Mouse (Mus musculus) stomach, embryonic 16.5 days (tissue): Measurements from ENCODE around the gene Bcor. TPM values are rescaled to one million over a fixed set of nuclear protein-coding genes. Genes with fewer than 3 reads are reported as not detected.
A peak's percentile ranks its signal among the peaks of the same experiment; 100 is the strongest.

Experiments used
- ATAC-seq: fragments of 200-750 bp; cut with Nextera tagmentation; 2 replicates; pipeline ENCODE4 v1.8.0; 2017; ENCODE audit warnings: moderate number of reproducible peaks, moderate TSS enrichment; ENCODE audit not compliant: insufficient read depth, low FRiP score
- H3K27ac ChIP-seq: fragments of 300-500 bp; sonication (generic); 2 replicates; pipeline ENCODE4 v1.5.1; 2014; ENCODE audit warnings: low read length
- H3K27me3 ChIP-seq: fragments of 300-500 bp; sonication (generic); 2 replicates; pipeline ENCODE4 v1.6.1; 2014; ENCODE audit warnings: low read length, control low read depth, mixed read lengths; ENCODE audit not compliant: control insufficient read depth, insufficient read depth
- H3K36me3 ChIP-seq: fragments of 300-500 bp; sonication (generic); 2 replicates; pipeline ENCODE4 v1.6.1; 2014; ENCODE audit warnings: low read length; ENCODE audit not compliant: control insufficient read depth, insufficient read depth
- H3K4me1 ChIP-seq: fragments of 300-500 bp; sonication (generic); 2 replicates; pipeline ENCODE4 v1.6.1; 2014; ENCODE audit warnings: low read length, control low read depth, mixed read lengths; ENCODE audit not compliant: control insufficient read depth, insufficient read depth
- H3K4me2 ChIP-seq: fragments of 300-500 bp; sonication (generic); 2 replicates; pipeline ENCODE4 v1.6.1; 2014; ENCODE audit warnings: low read depth, low read length, mixed read lengths
- H3K4me3 ChIP-seq: fragments of 300-500 bp; sonication (generic); replicated peaks from 2 replicates; pipeline ENCODE4 v1.5.1; 2014; ENCODE audit warnings: mild to moderate bottlenecking, low read length
- H3K9ac ChIP-seq: fragments of 300-500 bp; sonication (generic); 2 replicates; pipeline ENCODE4 v1.6.1; 2014; ENCODE audit warnings: low read length
- H3K9me3 ChIP-seq: fragments of 300-500 bp; sonication (generic); replicated peaks from 2 replicates; pipeline ENCODE4 v1.6.1; 2016; ENCODE audit warnings: low read length, control low read depth; ENCODE audit not compliant: control insufficient read depth
- WGBS: fragments of 180-500 bp; shearing (Covaris S2); extraction: QIAGEN DNeasy Blood & Tissue Kit; methylation state at CpG from one replicate; pipeline ENCODE4 v1.1.7; 2014; 5-methylcytosine and 5-hydroxymethylcytosine counted together
- polyA plus RNA-seq: library from polyadenylated mRNA; unstranded; fragments of >200 nt; fragmentation: Nextera tagmentation; extraction: Ambion mirVana; gene quantifications from 2 replicates; pipeline ENCODE4 v1.2.1, GENCODE M21; 2015

The Bcor gene
- polyA plus RNA-seq, 1 experiment from 2014 or later, result 13.9 TPM

DNA sequence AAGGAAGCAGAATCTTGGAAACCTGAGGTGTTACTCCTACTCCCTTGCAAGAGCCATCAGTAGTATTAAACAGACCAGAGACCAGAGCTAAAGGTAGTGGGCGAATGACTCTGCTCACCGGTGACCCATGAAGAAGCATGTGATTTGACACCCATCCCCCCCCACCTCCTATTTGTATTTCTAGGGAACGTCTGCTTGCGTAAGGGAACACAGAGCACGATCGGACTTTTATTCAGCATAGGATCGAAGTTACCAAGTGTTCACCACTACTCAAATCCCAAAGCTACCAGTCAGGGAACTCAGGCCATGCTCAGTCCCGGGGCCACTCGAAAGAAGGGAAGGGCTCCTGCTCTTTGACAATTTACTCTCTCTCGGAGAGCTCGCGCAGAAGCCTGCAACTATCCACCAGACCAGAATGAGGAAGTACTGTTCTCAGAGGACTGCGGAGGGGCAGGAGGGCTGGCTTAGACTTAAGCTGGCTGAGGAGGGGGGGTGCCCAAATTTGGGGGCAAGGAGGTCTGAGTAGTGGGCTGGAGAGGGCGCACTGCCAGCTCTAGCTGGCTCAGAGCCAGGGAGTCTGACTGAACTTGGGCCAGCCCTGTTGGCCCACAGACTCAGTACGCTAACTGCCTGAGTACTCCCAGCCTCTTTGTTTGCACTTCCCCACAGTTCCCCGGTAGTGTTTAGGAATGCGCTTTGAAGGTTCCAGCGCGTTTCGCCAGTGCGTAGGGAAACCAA lies 37.4 kb downstream of the Bcor start:
- peak overlapping the region; percentile 38; the same call in 1 of the 2 replicates for H3K9ac ChIP-seq
- peak overlapping the region; percentile 19 for H3K4me3 ChIP-seq
- H3K27ac ChIP-seq, result peak overlapping the region; percentile 84
- peak; percentile 82 for ATAC-seq
- H3K36me3 ChIP-seq, result no peaks in the 10 kb centered on the region
- peaks cover 10% of the 10 kb centered on the region for H3K4me1 ChIP-seq
- peak overlapping the region; percentile 47 for H3K4me2 ChIP-seq
- H3K9me3 ChIP-seq, result no peaks in the 10 kb centered on the region
- WGBS, result 8% methylated on average over 21 of the region's 21 CpGs
- peaks cover 14% of the 10 kb centered on the region for H3K27me3 ChIP-seq

GRCm38 (mm10) chrX:12119476-12119875 lies 40.7 kb downstream of the Bcor start:
- H3K4me2 ChIP-seq, result no peak overlapping the region
- ATAC-seq, result no peak
- no peaks in the 10 kb centered on the region for H3K36me3 ChIP-seq
- no peak overlapping the region for H3K9ac ChIP-seq
- no peaks in the 10 kb centered on the region for H3K9me3 ChIP-seq
- peaks cover 2% of the 10 kb centered on the region; the same call in 1 of the 2 replicates for H3K27me3 ChIP-seq
- H3K4me1 ChIP-seq, result peaks cover 8% of the 10 kb centered on the region
- 29% methylated on average over 1 of the region's 1 CpGs for WGBS
- no peak overlapping the region for H3K27ac ChIP-seq
- no peak overlapping the region for H3K4me3 ChIP-seq

DNA sequence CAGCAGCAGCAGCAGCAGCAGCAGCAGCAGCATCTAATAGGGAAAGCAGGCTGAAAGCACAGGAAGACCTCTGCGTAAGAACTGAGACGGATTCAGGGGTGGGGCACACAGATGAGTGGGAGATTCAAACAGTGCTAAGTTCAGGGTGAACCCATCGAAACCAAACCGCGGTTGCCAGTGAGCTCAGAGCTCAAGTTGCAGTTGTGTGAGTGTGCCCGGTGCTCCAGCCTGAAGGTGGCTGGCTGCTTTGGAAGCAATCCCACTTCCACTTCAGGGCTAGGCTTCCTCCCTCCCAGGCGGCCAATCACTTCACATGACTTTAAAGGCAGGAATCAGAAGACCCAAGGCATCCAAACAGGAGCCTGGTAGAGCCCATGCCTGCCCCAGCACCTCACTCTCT lies 44.0 kb downstream of the Bcor start:
- H3K9ac ChIP-seq, result no peak overlapping the region
- 34% methylated on average over 7 of the region's 7 CpGs for WGBS

GRCm38 (mm10) chrX:12112166-12112565 lies 48.0 kb downstream of the Bcor start:
- 79% methylated on average over 4 of the region's 4 CpGs for WGBS
- no peak overlapping the region for H3K4me2 ChIP-seq
- ATAC-seq, result no peak
- no peak overlapping the region for H3K27ac ChIP-seq
- H3K9ac ChIP-seq, result no peak overlapping the region
- no peaks in the 10 kb centered on the region for H3K36me3 ChIP-seq
- no peak overlapping the region for H3K4me3 ChIP-seq
- no peaks in the 10 kb centered on the region; the same call in none of the 2 replicates for H3K4me1 ChIP-seq
- no peaks in the 10 kb centered on the region for H3K9me3 ChIP-seq
- peaks cover 2% of the 10 kb centered on the region; the same call in 1 of the 2 replicates for H3K27me3 ChIP-seq

More for the DNA sequence above, 44.0 kb downstream of the Bcor start:
- H3K4me1 ChIP-seq, result no peaks in the 10 kb centered on the region; the same call in 1 of the 2 replicates
- H3K9me3 ChIP-seq, result no peaks in the 10 kb centered on the region
- no peaks in the 10 kb centered on the region for H3K36me3 ChIP-seq
- H3K27ac ChIP-seq, result no peak overlapping the region
- no peak for ATAC-seq
- H3K4me2 ChIP-seq, result no peak overlapping the region
- no peak overlapping the region for H3K4me3 ChIP-seq
- H3K27me3 ChIP-seq, result peaks cover 2% of the 10 kb centered on the region; the same call in 1 of the 2 replicates

- no peak for ATAC-seq
- 58% methylated on average over 6 of the region's 6 CpGs for WGBS
- Histone ChIP-seq H3K27me3 (no peaks in the 10 kb centered on the region; the same call in 1 of the 2 replicates), H3K4me1 (no peaks in the 10 kb centered on the region; the same call in none of the 2 replicates), H3K27ac (no peak overlapping the region), H3K4me2 (no peak overlapping the region), H3K4me3 (no peak overlapping the region), H3K9ac (no peak overlapping the region), H3K36me3 (no peaks in the 10 kb centered on the region), H3K9me3 (no peaks in the 10 kb centered on the region)
Measured at GRCm38 (mm10) chrX:12110518-12110917, 49.6 kb downstream of the Bcor start.

DNA sequence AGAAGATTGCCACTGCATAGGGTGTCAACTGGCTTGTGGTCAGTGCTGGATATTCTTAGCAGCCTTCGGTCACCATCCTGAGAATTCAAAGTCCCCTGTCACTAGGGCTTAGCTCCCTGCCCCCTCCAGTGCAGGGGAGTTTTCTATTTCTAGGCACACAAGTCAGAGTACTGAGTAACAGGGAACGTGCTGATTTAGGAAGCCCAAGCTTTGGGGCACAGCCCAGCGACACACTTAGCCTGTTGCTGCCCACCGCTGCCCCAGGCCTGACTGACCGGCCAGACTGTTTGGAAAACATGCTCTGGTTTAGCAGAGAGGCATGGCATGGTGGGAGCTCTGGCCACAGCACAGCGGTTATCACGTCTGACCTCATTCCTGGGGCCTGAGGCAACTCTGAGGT lies 54.8 kb downstream of the Bcor start:
- H3K9ac ChIP-seq, result no peak overlapping the region
- H3K9me3 ChIP-seq, result no peaks in the 10 kb centered on the region
- no peaks in the 10 kb centered on the region for H3K4me1 ChIP-seq
- WGBS, result 75% methylated on average over 7 of the region's 7 CpGs
- no peak overlapping the region for H3K27ac ChIP-seq
- no peak overlapping the region for H3K4me2 ChIP-seq
- ATAC-seq, result no peak
- H3K4me3 ChIP-seq, result no peak overlapping the region
- no peaks in the 10 kb centered on the region; the same call in 1 of the 2 replicates for H3K27me3 ChIP-seq
- H3K36me3 ChIP-seq, result no peaks in the 10 kb centered on the region

DNA sequence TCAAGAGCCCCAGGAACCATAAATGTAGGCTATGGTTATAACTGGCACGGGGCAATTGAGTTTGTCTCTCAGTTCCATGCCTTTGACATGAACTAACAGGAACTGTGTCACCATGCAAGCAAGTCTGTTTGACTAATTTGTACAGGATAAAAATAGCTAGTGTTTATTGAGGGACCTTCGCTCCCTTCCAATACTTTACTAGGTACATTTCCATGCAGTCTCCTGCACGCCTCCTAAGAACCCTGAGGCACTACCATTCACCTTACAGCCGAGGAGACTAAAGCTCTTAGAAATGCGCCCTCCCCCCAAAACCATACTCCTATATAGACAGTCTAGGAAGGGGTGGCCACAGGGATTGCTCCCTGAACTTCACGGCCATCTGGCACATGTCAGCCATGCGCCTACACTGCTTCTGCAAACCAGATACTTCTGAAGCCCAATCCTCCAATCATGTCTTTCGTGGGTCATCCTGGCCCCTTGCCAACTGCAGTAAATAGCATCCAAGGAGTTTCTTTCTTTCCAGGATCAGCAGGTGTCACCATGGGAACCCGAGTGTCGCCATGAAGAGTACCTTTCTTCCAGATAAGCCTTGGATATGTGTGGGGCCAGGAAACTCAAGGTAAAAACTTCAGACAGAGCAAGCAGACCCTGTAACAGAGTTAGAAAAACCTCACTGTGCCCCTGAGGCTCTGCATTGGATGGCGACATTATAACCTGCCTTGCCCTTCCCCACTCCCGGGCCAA lies 63.2 kb downstream of the Bcor start:
- WGBS, result 66% methylated on average over 12 of the region's 12 CpGs
- H3K36me3 ChIP-seq, result no peaks in the 10 kb centered on the region
- H3K4me3 ChIP-seq, result no peak overlapping the region
- ATAC-seq, result no peak
- no peaks in the 10 kb centered on the region for H3K9me3 ChIP-seq
- H3K27ac ChIP-seq, result no peak overlapping the region
- H3K4me2 ChIP-seq, result no peak overlapping the region
- H3K9ac ChIP-seq, result no peak overlapping the region
- peaks cover 4% of the 10 kb centered on the region for H3K27me3 ChIP-seq
- peaks cover 6% of the 10 kb centered on the region; the same call in 1 of the 2 replicates for H3K4me1 ChIP-seq

DNA sequence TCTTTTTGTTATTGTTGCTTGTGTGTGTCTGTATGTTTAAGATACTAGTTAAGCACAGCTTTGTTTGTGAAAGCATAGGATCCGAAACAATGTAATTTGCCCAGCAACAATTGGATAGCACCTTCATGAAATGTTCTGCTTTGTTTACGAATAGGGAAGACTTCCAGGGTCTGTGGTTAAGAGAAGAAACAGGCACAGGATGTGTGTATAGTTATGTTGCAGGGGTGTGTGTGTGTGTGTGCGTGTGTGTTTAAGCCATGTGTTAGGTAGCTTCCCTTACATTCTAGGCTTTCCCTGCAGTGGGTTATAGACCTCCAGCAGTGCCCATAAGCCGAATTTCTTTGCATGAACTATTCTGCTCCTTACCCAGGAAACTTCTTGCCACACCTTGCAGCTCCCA lies 66.8 kb downstream of the Bcor start:
- H3K4me2 ChIP-seq, result no peak overlapping the region
- no peaks in the 10 kb centered on the region for H3K36me3 ChIP-seq
- H3K27me3 ChIP-seq, result peaks cover 24% of the 10 kb centered on the region
- H3K4me1 ChIP-seq, result peaks cover 24% of the 10 kb centered on the region
- no peak overlapping the region for H3K4me3 ChIP-seq
- ATAC-seq, result no peak
- WGBS, result 80% methylated on average over 4 of the region's 4 CpGs
- H3K9me3 ChIP-seq, result no peaks in the 10 kb centered on the region
- H3K9ac ChIP-seq, result no peak overlapping the region
- H3K27ac ChIP-seq, result no peak overlapping the region

DNA sequence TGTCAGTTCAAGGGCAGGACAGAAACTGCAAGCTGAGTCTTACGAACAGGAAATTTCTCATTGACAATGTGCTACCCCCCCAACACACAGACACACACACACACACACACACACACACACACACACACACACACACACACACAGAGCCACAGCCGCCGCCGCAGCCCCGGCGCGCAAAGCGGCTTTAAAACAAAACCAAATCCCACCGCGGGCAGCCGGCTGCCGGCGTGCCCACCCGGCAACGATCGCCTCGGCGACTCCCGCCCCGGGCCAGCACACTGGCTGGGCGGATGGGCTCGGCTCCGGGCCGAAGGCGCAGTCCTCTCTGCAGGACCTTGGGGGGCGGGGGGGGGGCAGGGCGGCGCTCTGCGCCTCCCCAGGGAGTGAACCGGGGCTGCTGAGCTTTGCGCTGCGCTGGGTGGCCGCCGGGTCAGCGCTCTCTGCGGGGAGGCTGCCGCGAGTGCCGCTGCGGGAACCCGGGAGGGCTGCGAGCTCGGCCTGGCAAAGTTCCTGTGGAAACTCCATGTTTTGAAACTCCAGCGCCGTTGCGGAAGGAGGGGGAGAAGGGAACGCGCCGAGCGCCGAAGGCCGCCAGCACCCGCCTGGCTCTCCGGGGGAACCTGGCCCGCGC lies 68.6 kb downstream of the Bcor start:
- Histone ChIP-seq H3K4me1 (peaks cover 18% of the 10 kb centered on the region), H3K4me2 (peak overlapping the region; percentile 83), H3K27me3 (peaks cover 30% of the 10 kb centered on the region), H3K9me3 (no peaks in the 10 kb centered on the region), H3K36me3 (no peaks in the 10 kb centered on the region), H3K4me3 (peak overlapping the region; percentile 55), H3K9ac (peak overlapping the region; percentile 78), H3K27ac (peak overlapping the region; percentile 94)
- no peak; the same call in 1 of the 2 replicates for ATAC-seq
- WGBS, result 2% methylated on average over 33 of the region's 56 CpGs
